Mouse (Mus musculus) MEL (cell line): ENCODE data around the gene Rogdi. TPM values are rescaled to one million over a fixed set of nuclear protein-coding genes. Genes with fewer than 3 reads are reported as not detected.
A peak's percentile ranks its signal among the peaks of the same experiment; 100 is the strongest.

Experiments used
- DNase-seq: peaks from one replicate; pipeline ENCODE4 v3.0.0; 2011; ENCODE audit warnings: low read depth, low spot score
- H3K27ac ChIP-seq: 2 replicates; pipeline ENCODE4 v1.5.1; 2012; ENCODE audit warnings: low read depth, mild to moderate bottlenecking, control low read depth, low read length, moderate library complexity; ENCODE audit not compliant: control insufficient read depth
- H3K27me3 ChIP-seq, 2 experiments: fragments of 150-350 bp in 1 of 2; sonication (generic) in 1 of 2; 2 replicates each; pipeline ENCODE4 v1.6.1; 2012; ENCODE audit warnings: low read length in 2 of 2, mild to moderate bottlenecking in 2 of 2, improper control_type of control experiment in 1 of 2, moderate library complexity in 1 of 2; ENCODE audit not compliant: insufficient read depth in 2 of 2, control insufficient read depth in 1 of 2
- H3K36me3 ChIP-seq, 2 experiments: 2 replicates each; pipeline ENCODE4 v1.6.1; 2012 to 2014; ENCODE audit warnings: low read length in 2 of 2, improper control_type of control experiment in 1 of 2, inconsistent platforms in 1 of 2, mild to moderate bottlenecking in 1 of 2; ENCODE audit not compliant: insufficient read depth in 2 of 2, control insufficient read depth in 1 of 2
- H3K4me1 ChIP-seq, 2 experiments: fragments of 150-350 bp in 1 of 2; sonication (generic) in 1 of 2; 2 replicates each; pipeline ENCODE4 v1.6.1; 2012; ENCODE audit warnings: low read length in 2 of 2, improper control_type of control experiment in 1 of 2, mild to moderate bottlenecking in 1 of 2; ENCODE audit not compliant: insufficient read depth in 2 of 2, control insufficient read depth in 1 of 2
- H3K4me3 ChIP-seq, 2 experiments: fragments of 150-350 bp in 1 of 2; sonication (generic) in 1 of 2; 2 replicates each; pipeline ENCODE4 v1.5.1; 2012; ENCODE audit warnings: low read depth in 2 of 2, low read length in 2 of 2, mild to moderate bottlenecking in 2 of 2, moderate library complexity in 2 of 2, control low read depth in 1 of 2, improper control_type of control experiment in 1 of 2; ENCODE audit not compliant: control insufficient read depth in 1 of 2, insufficient read depth in 1 of 2
- H3K79me2 ChIP-seq: 2 replicates; pipeline ENCODE4 v1.6.1; 2012; ENCODE audit warnings: mild to moderate bottlenecking, low read length, moderate library complexity; ENCODE audit not compliant: control insufficient read depth, poor library complexity, insufficient read depth
- H3K9ac ChIP-seq: 2 replicates; pipeline ENCODE4 v1.6.1; 2012; ENCODE audit warnings: low read depth, mild to moderate bottlenecking, control low read depth, low read length, moderate library complexity; ENCODE audit not compliant: control insufficient read depth, poor library complexity, severe bottlenecking
- H3K9me3 ChIP-seq: fragments of 150-350 bp; sonication (generic); replicated peaks from 2 replicates; pipeline ENCODE4 v1.6.1; 2012; ENCODE audit warnings: mild to moderate bottlenecking, low read length, improper control_type of control experiment, moderate library complexity; ENCODE audit not compliant: insufficient read depth
- BHLHE40 ChIP-seq: IDR thresholded peaks from 2 replicates; pipeline ENCODE4 v1.6.1; 2012; ENCODE audit warnings: low read depth, mild to moderate bottlenecking, inconsistent platforms, low read length, improper control_type of control experiment, borderline replicate concordance
- CHD1 ChIP-seq: IDR thresholded peaks from 2 replicates; pipeline ENCODE4 v1.6.1; 2012; ENCODE audit warnings: low read depth, mild to moderate bottlenecking, inconsistent platforms, low read length, improper control_type of control experiment
- CHD2 ChIP-seq: IDR thresholded peaks from 2 replicates; pipeline ENCODE4 v1.6.1; 2011; ENCODE audit warnings: low read length, improper control_type of control experiment
- CTCF ChIP-seq, 3 experiments: IDR thresholded peaks in 2 of 3; conservative IDR thresholded peaks in 1 of 3; 2 replicates each; pipeline ENCODE4 v1.5.1; 2011 to 2012; ENCODE audit warnings: low read length in 3 of 3, low read depth in 2 of 3, mild to moderate bottlenecking in 2 of 3, improper control_type of control experiment in 1 of 3, inconsistent platforms in 1 of 3, mixed read lengths in 1 of 3, moderate library complexity in 1 of 3; ENCODE audit not compliant: control insufficient read depth in 1 of 3, insufficient read depth in 1 of 3, poor library complexity in 1 of 3, severe bottlenecking in 1 of 3
- E2F4 ChIP-seq: IDR thresholded peaks from 2 replicates; pipeline ENCODE4 v1.6.1; 2011; ENCODE audit warnings: low read depth, low read length, improper control_type of control experiment, borderline replicate concordance
- ELF1 ChIP-seq: IDR thresholded peaks from 2 replicates; pipeline ENCODE4 v1.6.1; 2014; ENCODE audit warnings: low read depth, mild to moderate bottlenecking, inconsistent platforms, low read length, improper control_type of control experiment, moderate library complexity
- GABPA ChIP-seq: IDR thresholded peaks from 2 replicates; pipeline ENCODE4 v1.6.1; 2012; ENCODE audit warnings: low read depth, mild to moderate bottlenecking, inconsistent platforms, low read length, improper control_type of control experiment, moderate library complexity
- GATA1 ChIP-seq: IDR thresholded peaks from 2 replicates; pipeline ENCODE4 v1.6.1; 2011; ENCODE audit warnings: low read depth, low read length, improper control_type of control experiment
- HCFC1 ChIP-seq: IDR thresholded peaks from 2 replicates; pipeline ENCODE4 v1.6.1; 2012; ENCODE audit warnings: low read depth, mild to moderate bottlenecking, inconsistent platforms, low read length, improper control_type of control experiment, moderate library complexity
- JUND ChIP-seq: IDR thresholded peaks from 2 replicates; pipeline ENCODE4 v1.6.1; 2011; ENCODE audit warnings: low read depth, mild to moderate bottlenecking, improper control_type of control experiment, low read length
- KAT2A ChIP-seq: conservative IDR thresholded peaks from 2 replicates; pipeline ENCODE4 v1.6.1; 2012; ENCODE audit warnings: low read depth, low read length, improper control_type of control experiment, inconsistent platforms
- MAFK ChIP-seq: IDR thresholded peaks from 2 replicates; pipeline ENCODE4 v1.6.1; 2011; ENCODE audit warnings: low read depth, mild to moderate bottlenecking, low read length, improper control_type of control experiment, borderline replicate concordance
- MAX ChIP-seq: IDR thresholded peaks from 2 replicates; pipeline ENCODE4 v1.6.1; 2011; ENCODE audit warnings: low read length, improper control_type of control experiment
- MAZ ChIP-seq: IDR thresholded peaks from 2 replicates; pipeline ENCODE4 v1.6.1; 2012; ENCODE audit warnings: low read depth, mild to moderate bottlenecking, inconsistent platforms, low read length, improper control_type of control experiment
- MEF2A ChIP-seq: IDR thresholded peaks from 2 replicates; pipeline ENCODE4 v1.6.1; 2014; ENCODE audit warnings: low read depth, mild to moderate bottlenecking, inconsistent platforms, low read length, improper control_type of control experiment; ENCODE audit not compliant: poor library complexity, insufficient replicate concordance, severe bottlenecking; ENCODE audit errors: extremely low read depth
- MXI1 ChIP-seq: IDR thresholded peaks from 2 replicates; pipeline ENCODE4 v1.6.1; 2011; ENCODE audit warnings: mild to moderate bottlenecking, low read depth, low read length, improper control_type of control experiment
- MYB ChIP-seq: IDR thresholded peaks from 2 replicates; pipeline ENCODE4 v1.6.1; 2011; ENCODE audit warnings: mild to moderate bottlenecking, low read depth, low read length, improper control_type of control experiment
- MYC ChIP-seq: IDR thresholded peaks from 2 replicates; pipeline ENCODE4 v1.6.1; 2011; ENCODE audit warnings: low read depth, mild to moderate bottlenecking, low read length, improper control_type of control experiment, moderate library complexity
- NELFE ChIP-seq: IDR thresholded peaks from 2 replicates; pipeline ENCODE4 v1.6.1; 2011; ENCODE audit warnings: low read depth, low read length, improper control_type of control experiment
- NRF1 ChIP-seq: IDR thresholded peaks from 2 replicates; pipeline ENCODE4 v1.6.1; 2014; ENCODE audit warnings: low read depth, mild to moderate bottlenecking, inconsistent platforms, low read length, improper control_type of control experiment, moderate library complexity; ENCODE audit not compliant: poor library complexity, insufficient read depth, severe bottlenecking
- POLR2A ChIP-seq, 2 experiments: IDR thresholded peaks; 2 replicates each; pipeline ENCODE4 v1.6.1; 2011 to 2012; ENCODE audit warnings: low read length in 2 of 2, mild to moderate bottlenecking in 2 of 2, control low read depth in 1 of 2, improper control_type of control experiment in 1 of 2, low read depth in 1 of 2, moderate library complexity in 1 of 2; ENCODE audit not compliant: control insufficient read depth in 1 of 2, insufficient read depth in 1 of 2, poor library complexity in 1 of 2
- POLR2AphosphoS2 ChIP-seq: IDR thresholded peaks from 2 replicates; pipeline ENCODE4 v1.6.1; 2011; ENCODE audit warnings: low read length, improper control_type of control experiment
- POLR2AphosphoS5 ChIP-seq: IDR thresholded peaks from 2 replicates; pipeline ENCODE4 v1.6.1; 2012; ENCODE audit warnings: low read depth, borderline replicate concordance, mild to moderate bottlenecking, inconsistent platforms, low read length, moderate library complexity, mixed read lengths
- RAD21 ChIP-seq: IDR thresholded peaks from 2 replicates; pipeline ENCODE4 v1.6.1; 2011; ENCODE audit warnings: mild to moderate bottlenecking, low read depth, low read length, improper control_type of control experiment
- RCOR1 ChIP-seq: IDR thresholded peaks from 2 replicates; pipeline ENCODE4 v1.6.1; 2012; ENCODE audit warnings: low read depth, mild to moderate bottlenecking, inconsistent platforms, low read length, improper control_type of control experiment
- SIN3A ChIP-seq: IDR thresholded peaks from 2 replicates; pipeline ENCODE4 v1.6.1; 2012; ENCODE audit warnings: low read length, improper control_type of control experiment, inconsistent platforms
- SMC3 ChIP-seq: IDR thresholded peaks from 2 replicates; pipeline ENCODE4 v1.6.1; 2011; ENCODE audit warnings: low read depth, low read length, improper control_type of control experiment
- TAL1 ChIP-seq: IDR thresholded peaks from 2 replicates; pipeline ENCODE4 v1.6.1; 2012; ENCODE audit warnings: mild to moderate bottlenecking, inconsistent platforms, low read length, moderate library complexity, mixed read lengths
- TBP ChIP-seq: IDR thresholded peaks from 2 replicates; pipeline ENCODE4 v1.8.0; 2011; ENCODE audit warnings: low read depth, low read length, improper control_type of control experiment
- TCF12 ChIP-seq: IDR thresholded peaks from 2 replicates; pipeline ENCODE4 v1.6.1; 2014; ENCODE audit warnings: low read depth, mild to moderate bottlenecking, inconsistent platforms, low read length, improper control_type of control experiment, moderate library complexity
- UBTF ChIP-seq: IDR thresholded peaks from 2 replicates; pipeline ENCODE4 v1.6.1; 2012; ENCODE audit warnings: low read depth, mild to moderate bottlenecking, inconsistent platforms, low read length, improper control_type of control experiment, moderate library complexity, borderline replicate concordance; ENCODE audit not compliant: insufficient read depth
- USF1 ChIP-seq: IDR thresholded peaks from 2 replicates; pipeline ENCODE4 v1.6.1; 2014; ENCODE audit warnings: low read depth, mild to moderate bottlenecking, inconsistent platforms, low read length, improper control_type of control experiment, moderate library complexity
- USF2 ChIP-seq, 2 experiments: IDR thresholded peaks; 2 replicates each; pipeline ENCODE4 v1.6.1; 2011 to 2012; ENCODE audit warnings: improper control_type of control experiment in 2 of 2, low read length in 2 of 2, borderline replicate concordance in 1 of 2, inconsistent platforms in 1 of 2, low read depth in 1 of 2, mild to moderate bottlenecking in 1 of 2; ENCODE audit not compliant: insufficient read depth in 1 of 2
- ZMIZ1 ChIP-seq: IDR thresholded peaks from 2 replicates; pipeline ENCODE4 v1.6.1; 2012; ENCODE audit warnings: low read depth, mild to moderate bottlenecking, inconsistent platforms, low read length, improper control_type of control experiment, moderate library complexity
- ZNF384 ChIP-seq: IDR thresholded peaks from 2 replicates; pipeline ENCODE4 v1.6.1; 2012; ENCODE audit warnings: low read depth, mild to moderate bottlenecking, inconsistent platforms, low read length, improper control_type of control experiment
- polyA plus RNA-seq, 2 experiments: library from polyadenylated mRNA; stranded (reverse) in 1 of 2; unstranded in 1 of 2; fragments of >175 nt in 1 of 2; fragments of >200 nt in 1 of 2; gene quantifications; 2 replicates each; pipeline versions ENCODE4 v1.2.1 to v1.2.4; 2012; ENCODE audit warnings: low replicate concordance in 2 of 2, low read depth in 1 of 2; ENCODE audit not compliant: insufficient read length in 2 of 2, insufficient read depth in 1 of 2, missing spikeins in 1 of 2
- total RNA-seq: library from RNA; depleted of rRNA; stranded (reverse); fragments of 300-350 nt; gene quantifications from 2 replicates; pipeline ENCODE4 v1.2.3, GENCODE M21; 2012

Rogdi gene
- total and polyA plus RNA-seq, 3 experiments, result 1.9 to 17.8 TPM; not detected in 1

DNA sequence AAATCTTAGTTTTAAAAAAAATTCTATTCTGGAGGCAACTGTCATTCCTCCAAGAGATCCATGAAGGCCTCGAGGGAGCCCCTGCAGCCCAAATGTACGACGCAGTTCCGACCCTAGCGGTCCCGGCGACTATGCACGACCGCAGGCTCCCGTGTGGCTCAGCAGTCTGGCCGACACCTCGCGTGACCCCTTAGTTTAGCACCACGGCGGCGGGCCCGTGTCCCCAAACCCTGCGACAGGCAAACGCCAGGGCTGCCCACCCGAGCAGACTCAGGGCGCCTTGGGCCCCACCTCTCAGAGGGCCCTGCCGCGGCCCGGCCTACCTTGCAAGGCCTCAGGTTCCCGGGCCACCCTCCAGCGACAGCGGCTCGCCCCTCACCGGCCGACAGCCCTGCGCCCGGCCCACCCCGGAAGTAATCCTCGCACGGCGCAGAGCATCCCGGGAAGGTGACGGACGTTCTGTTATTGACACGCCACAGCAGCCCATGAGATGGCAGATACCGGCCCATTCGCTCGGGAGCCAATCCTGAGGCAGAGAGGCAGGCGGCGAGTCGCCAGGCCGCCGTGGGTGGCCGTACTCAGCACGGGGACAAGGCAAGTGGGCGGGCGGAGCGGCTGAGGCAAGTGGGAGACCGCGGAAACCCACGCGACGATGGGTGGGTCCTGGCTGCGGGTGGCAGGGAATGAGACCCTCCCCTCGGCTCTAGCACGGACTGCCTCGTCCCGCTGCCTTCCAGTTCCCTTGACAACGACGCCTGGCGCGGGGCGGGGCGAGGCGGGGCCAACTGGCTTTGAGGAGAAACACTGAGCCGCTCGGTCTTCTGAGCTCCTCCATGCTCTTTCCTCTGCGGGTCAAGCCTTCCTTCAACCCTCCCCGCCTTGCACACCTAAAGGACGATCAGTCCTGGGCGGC lies 49.3 kb downstream of the Rogdi start, which contains the start of gene Anks3:
Gene Anks3, minus strand, starts transcription at position 409 of the 913 bp plus-strand sequence.
- H3K36me3 ChIP-seq, result peaks cover 0 to 5% of the 10 kb centered on the region in 2 experiments; a peak in 2 of 4 replicates
- peak; percentile 96 for DNase-seq
- H3K27ac ChIP-seq, result peak within 1 kb of the TSS; percentile 56
- H3K9me3 ChIP-seq, result no peaks in the 10 kb centered on the region
- peak within 1 kb of the TSS; percentile 82 for H3K9ac ChIP-seq
- peaks cover 0 to 13% of the 10 kb centered on the region in 2 experiments; a peak in 1 of 4 replicates for H3K4me1 ChIP-seq
- no peaks in the 10 kb centered on the region for H3K27me3 ChIP-seq
- H3K79me2 ChIP-seq, result peaks cover 17% of the 10 kb centered on the region
- peak within 1 kb of the TSS; percentile 81 to 92 for H3K4me3 ChIP-seq
- TF ChIP-seq MAZ (peak; percentile 65; the same call in 1 of the 2 replicates), RCOR1 (no peak; the same call in 1 of the 2 replicates), CTCF (IDR thresholded peaks at IDR 0.05 in 2 of 3, conservative IDR thresholded peaks at IDR 0.05 in 1 of 3; ENCODE audit: control insufficient read depth in 1 of 3, insufficient read depth in 1 of 3, low read depth in 2 of 3, low read length in 3 of 3, poor library complexity in 1 of 3, severe bottlenecking in 1 of 3) (no peak), MXI1 (peak; percentile 91), NELFE (peak; percentile 56), CHD2 (no peak), HCFC1 (peak; percentile 93), ZMIZ1 (no peak), MYB (no peak), MAX (peak; percentile 72), NRF1 (no peak; the same call in 1 of the 2 replicates), UBTF (no peak), ZNF384 (no peak), USF2 (IDR thresholded peaks at IDR 0.05; ENCODE audit: borderline replicate concordance in 1 of 2, insufficient read depth in 1 of 2, low read depth in 1 of 2, low read length in 2 of 2) (no peak), MEF2A (no peak), MYC (peak; percentile 47; the same call in 1 of the 2 replicates), GABPA (no peak), TAL1 (no peak), E2F4 (no peak), KAT2A (no peak; the same call in 1 of the 2 replicates), SMC3 (no peak), POLR2AphosphoS2 (no peak; the same call in 1 of the 2 replicates), GATA1 (no peak), RAD21 (no peak), POLR2AphosphoS5 (no peak), TCF12 (0 out of 2 replicates have a peak, but pooled peaks have one; percentile 49), MAFK (no peak), SIN3A (peak; percentile 97), TBP (0 out of 2 replicates have a peak, but pooled peaks have one; percentile 30), POLR2A (IDR thresholded peaks at IDR 0.05; ENCODE audit: control insufficient read depth in 1 of 2, insufficient read depth in 1 of 2, low read depth in 1 of 2, low read length in 2 of 2, poor library complexity in 1 of 2) (peak; percentile 74 to 92), ELF1 (peak; percentile 87), USF1 (peak; percentile 46; the same call in 1 of the 2 replicates), JUND (no peak), BHLHE40 (no peak), CHD1 (no peak)
